Mouse (Mus musculus) brain, embryonic 18.5 days (tissue): ENCODE measurements at regions not wholly inside any gene's neighbourhood (a gene's known extent, or its start where the extent isn't known, plus 50 kb on each side); places are given as distances from the start of the nearest gene placed in this dataset.

Source experiments
- DNase-seq: peaks from one replicate; pipeline ENCODE4 v3.0.0-alpha.2; 2012; ENCODE audit warnings: low read depth, low spot score

DNA sequence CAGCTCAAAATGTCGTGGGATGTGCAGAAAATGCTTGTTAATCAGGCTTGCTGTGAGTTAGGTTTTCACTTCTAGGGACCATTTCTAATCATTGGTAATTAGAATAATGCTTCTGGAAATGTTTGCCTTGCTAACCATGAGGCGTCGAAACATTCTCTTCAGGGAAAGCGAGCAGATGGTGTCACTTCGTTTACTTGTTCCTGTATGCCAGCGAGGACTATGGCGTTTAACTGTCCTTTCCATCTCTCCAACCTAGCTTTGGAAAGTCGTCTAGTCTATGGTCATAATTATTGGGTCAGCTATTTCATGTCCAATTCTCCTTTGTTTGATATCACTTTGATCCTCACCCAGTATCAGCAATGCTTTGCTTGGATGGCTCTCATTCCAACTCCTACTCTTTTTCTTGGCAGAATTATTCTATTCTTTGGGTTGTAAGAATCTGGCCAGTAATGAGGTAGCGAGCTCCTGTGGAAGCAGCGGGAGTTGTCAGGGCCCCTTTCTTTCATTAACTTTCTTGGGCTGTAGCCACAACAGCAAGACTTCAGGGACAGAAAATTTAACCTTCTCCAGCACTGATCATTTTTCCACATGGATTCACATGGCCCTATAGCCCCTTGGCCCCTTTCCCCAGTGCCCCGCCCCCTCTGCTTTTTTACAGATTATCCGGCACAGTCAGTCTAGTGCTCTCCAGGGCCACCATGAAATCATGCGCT is 374.0 kb upstream of the Plscr5 start:
- no peak for DNase-seq

- no peak for DNase-seq
Measured at GRCm38 (mm10) chr9:91803372-91803961, 389.3 kb upstream of the Plscr5 start.

DNA sequence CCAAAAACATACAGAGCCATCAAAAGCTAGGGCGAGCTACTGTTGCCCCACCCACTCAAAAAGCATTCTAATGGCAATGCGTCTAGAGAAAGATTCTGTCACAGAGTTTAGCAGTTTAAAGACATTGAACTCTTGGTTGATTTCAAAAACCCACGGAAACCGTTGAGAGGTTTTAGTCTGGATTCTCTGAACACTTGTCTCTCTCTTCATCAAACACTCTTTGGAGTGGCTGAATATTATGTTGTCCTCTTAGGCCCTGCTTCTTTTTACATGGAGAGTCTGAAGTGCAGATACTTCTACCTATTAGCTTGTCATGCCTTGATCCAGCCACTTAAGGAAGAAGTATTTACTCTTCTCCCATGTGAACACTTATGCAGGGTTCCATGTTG is 393.9 kb upstream of the Plscr5 start:
- DNase-seq = no peak

GRCm38 (mm10) chr9:91798171-91798836 is 394.4 kb upstream of the Plscr5 start:
- peak; percentile 32 for DNase-seq

DNA sequence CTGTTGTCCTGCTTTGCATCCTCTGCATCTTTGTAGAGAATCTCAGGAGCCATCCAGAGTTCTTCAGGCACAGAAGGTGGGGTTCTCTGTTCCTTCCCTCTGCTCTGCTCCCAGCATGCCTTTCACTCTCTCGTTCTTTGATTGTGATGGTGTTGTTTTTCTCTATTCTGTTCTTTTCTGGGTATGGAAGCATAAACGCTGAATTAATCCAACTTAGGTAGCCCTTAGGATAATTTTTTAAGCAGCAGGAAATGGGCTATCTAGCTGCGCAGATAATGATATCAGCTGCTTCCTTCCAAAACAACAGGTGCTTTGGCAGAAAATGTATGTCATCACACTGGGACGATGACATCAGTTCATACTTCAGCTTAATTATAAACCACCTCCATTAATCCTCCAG is 395.8 kb upstream of the Plscr5 start:
- DNase-seq = no peak

- DNase-seq = no peak
Measured at GRCm38 (mm10) chr9:91752935-91753334, 387.3 kb upstream of the Zic1 start.

DNA sequence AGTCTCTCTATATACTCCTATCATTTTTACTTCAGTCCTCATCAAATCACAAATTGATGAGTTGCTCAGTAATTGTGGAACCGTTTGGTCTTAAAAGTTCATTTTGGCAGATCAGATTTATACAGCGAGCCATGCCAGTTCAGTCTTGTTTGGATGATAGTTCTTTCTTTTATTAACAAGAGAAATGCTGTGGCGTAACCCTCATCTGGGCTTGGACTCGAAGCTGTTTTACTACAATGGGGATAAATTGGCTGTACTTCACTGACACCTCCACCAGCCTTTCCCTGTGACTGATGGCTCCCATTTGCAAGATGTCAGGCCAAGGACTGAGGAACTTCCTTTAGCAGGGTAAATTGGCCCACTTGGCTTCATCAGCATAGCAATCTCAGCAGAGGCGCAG is 345.5 kb upstream of the Zic1 start:
- DNase-seq = no peak

DNA sequence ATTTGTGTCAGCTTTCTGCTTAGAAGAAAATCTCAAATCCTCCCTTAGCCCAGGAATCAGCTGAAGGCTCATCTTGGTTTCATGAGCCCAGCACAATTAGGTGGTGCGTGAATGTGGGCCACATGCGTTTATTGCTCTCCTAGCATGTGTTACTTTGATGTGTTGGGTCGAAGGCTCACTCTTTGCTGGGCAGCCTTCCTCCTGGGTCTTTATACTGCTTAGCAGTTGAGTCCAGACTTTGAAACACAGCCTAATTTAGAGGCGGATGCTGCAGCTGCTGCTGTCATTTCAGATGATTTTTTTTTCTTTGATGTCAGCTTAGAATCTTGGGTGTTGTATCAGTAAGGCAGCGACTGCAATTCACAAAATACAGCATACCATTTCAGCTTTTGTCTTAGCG is 315.2 kb upstream of the Zic1 start:
- DNase-seq = no peak

DNA sequence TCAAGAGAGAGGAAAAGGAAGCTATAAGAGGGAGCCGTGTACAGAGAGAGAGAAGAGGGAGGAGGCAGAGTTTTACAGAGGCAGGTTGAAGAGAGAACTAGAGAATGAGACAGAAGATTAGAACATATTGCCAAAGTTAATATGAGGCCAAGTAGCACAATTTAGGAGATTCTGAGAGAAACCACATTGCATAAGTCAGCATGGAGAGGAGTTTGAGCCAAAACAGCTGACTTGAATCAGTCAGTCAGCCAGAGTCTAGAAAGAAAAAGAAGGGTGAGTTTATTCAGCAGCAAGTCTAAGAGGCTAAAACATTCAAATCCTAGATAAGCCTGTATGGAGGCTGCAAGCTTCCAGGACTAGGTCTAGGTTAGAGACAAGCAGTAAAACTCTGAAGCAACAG is 301.1 kb upstream of the Zic1 start:
- DNase-seq = no peak

DNA sequence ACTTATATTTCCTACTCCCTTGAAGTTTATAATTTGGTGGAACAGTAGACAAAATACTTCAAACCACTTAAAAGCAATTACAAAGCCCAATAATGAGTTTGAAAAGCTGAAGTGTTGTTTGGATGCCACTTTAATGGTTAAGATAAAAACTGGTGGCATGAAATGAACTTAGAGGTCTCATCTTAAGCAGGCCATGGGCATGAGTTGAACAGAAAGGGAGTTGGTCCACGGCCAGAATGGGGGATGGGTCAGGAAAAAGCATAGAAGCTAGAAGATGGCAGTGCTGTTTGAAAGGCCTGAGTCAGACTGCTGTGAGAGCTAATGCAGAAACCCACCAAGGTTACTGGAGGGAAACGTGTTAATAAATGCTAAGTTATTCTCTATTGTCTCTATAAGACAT is 294.5 kb upstream of the Zic1 start:
- no peak for DNase-seq

- no peak for DNase-seq
Measured at GRCm38 (mm10) chr9:91654071-91654470, 288.5 kb upstream of the Zic1 start.

GRCm38 (mm10) chr9:91652384-91653100 is 286.9 kb upstream of the Zic1 start:
- DNase-seq = no peak

DNA sequence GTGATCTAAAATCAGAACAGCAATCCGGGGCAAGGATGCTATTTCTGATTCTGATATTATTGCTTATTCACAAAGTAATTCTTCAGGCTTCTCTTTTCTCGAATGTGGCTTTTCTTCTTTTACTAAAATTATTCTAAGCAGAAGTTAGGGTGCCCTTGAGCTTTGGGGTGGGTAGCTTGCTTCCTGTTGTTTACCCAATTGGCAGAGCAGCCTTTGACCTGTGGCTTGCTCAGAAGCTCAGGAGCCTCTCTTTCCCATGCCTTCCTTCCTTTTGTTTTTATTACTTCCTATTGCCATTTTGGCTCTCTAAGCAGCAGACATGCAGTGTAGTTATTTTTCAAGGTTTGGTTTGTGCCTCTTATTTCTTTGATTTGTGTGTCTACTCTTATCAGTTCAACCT is 244.8 kb upstream of the Zic1 start:
- DNase-seq = no peak

DNA sequence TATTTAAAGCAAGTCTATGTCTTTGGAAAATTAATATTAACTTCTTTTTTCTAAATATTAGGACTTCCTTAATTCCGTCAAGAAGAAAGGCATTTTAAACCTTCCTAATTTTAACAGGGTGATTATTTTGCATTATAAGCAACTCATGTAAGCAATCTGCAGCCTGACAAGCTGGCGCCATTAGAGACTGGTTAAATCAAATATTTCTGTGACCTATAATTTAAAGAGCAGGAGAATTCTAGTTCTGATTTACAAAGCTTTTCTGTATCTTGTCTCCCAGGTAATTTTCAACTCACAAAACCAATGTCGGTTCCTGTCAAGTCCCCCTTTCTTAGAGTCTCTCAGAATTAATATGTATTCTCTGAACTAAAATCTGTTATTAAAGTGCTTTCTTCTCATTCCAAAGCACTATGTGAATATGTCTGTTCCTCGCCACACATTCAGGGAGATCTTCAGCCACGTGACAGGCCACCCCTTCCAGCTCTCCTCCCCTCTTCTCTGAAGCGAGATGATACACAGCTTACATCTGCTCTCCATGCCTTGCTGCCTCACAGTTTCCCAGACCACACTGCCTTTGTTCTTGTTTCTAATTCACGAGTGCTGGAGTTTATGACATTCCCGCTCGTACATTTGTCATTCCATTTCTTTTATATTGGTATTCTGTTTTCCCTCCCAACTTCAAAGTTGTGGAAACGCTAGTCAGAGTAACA is 244.0 kb upstream of the Zic1 start:
- DNase-seq = no peak

- DNase-seq = no peak
Measured at GRCm38 (mm10) chr9:91601740-91602139, 236.1 kb upstream of the Zic1 start.

DNA sequence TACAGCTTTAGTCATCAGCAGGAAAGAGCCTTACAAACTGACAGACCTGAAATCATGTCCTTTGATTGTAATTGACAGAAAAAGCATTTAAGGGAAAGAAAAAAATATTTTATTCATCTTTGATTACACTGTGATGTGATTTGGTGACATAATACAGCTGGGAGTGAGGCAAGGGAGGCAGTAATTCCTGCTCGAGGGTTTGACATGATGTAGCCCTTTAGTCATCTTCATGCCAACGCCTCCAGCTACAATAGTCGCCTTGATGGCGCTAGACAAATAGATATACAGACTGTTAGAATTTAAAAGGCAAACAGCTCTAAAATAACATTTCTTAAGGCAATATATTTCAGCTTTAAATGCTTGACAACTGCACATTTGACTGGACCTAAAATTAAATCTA is 226.3 kb upstream of the Zic1 start:
- DNase-seq = no peak

DNA sequence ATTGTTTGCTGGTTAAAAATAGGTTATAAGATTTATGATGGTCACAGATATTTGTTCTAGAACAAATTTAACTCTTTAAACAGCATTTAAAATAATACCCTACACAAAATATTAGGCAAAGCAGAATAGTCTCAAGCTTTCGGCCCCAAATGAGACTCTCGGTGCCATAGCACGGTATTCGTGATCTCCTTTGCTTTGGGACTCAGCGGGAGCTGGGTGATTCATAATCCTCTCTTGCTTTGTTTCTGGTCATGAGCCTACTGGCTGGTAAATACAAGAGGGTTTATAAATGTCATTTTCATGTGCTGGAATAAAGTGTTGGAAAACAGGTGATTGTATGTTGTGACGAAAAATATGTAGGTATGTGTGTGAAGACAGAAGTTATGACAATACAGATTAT is 223.1 kb upstream of the Zic1 start:
- DNase-seq = no peak

DNA sequence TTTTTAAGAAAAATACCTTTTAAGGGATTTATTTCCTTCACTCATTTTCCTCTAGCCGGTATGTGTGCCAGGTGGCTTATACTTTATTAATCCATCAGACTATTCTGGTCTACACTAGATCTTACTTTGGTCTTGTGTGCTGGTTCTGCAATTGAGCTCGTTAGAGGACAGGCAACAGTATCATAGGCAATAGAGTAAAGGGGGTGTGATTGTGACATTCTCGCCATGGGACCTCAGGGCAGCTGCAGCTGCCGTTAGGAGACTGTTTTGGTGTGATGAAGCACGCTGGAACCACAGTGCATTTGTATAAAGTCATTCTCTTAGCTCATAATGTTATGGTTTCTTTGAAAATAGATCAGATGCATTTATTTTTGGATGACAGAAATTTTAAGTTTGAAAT is 222.3 kb upstream of the Zic1 start:
- DNase-seq = no peak

GRCm38 (mm10) chr9:91587271-91587670 is 221.7 kb upstream of the Zic1 start:
- no peak for DNase-seq

DNA sequence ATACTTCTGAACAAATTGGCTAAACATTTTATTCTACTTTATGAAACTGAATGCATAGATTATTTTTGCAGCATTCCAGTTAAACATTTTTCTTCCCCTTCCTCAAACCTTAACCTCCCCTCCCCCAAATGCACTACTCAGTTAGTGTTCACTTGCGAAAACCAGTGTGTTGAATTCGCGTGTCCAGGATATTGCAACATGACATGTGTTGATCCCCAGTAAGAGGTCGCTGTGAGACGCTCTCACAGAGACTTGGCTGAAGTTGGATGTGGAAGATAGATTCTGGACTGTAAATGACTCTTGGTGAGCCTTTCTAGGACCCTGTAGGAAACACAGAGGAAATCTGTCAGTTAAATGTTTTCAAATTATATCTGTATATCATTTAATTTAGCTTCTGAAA is 221.0 kb upstream of the Zic1 start:
- no peak for DNase-seq

DNA sequence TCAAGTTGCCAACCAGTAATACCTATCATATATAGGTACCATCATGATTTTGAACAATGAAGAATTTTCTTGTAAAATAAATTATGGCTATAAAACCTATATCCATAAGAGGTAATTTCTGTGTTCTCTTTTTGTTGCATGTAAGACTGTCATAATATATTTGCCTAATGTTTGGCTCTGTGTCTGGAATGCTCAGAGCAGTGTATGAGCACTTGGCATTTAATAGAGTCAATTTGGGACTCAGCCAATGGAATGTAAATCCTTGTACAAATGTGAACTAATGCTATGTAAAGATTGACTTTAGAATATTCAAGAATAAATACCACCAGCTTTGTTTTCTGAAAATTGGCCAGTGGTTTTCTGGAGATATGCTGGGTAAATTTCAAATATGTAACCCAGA is 208.5 kb upstream of the Zic1 start:
- DNase-seq = no peak
